Mouse (Mus musculus): Measurements from ENCODE around the gene Ptcd1. TPM values are rescaled to one million over a fixed set of nuclear protein-coding genes. Genes with fewer than 3 reads are reported as not detected.
"Not testable (repeated sequence)": the region's sequence is repeated elsewhere in the genome, so short reads cannot be mapped to it uniquely, and the experiment has no call there.

The Ptcd1 gene
- total RNA-seq, 1 experiment from 2014 or later: 15.3 TPM

DNA sequence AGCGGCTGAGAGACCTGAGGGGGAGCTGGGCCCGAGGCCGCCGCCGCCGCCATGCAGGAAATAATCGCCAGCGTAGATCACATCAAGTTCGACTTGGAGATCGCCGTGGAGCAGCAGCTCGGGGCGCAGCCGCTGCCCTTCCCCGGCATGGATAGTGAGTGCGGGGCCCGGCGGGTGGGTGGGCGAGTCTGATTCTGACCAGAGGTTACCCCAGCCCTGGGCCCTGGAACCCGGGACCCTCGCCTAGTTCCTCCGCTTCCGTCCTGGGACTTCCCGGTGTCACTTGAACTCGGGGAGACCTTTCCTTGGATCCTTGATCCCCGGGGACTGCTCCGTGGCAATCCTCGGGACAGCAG, 376 bp upstream of the Ptcd1 start:
- ATAC-seq (replicated peaks; ENCODE audit: low read depth, poor library complexity, severe bottlenecking): no peak

GRCm38 (mm10) chr5:145165184-145165583, 1.7 kb downstream of the Ptcd1 start:
- ATAC-seq (replicated peaks; ENCODE audit: low read depth, poor library complexity, severe bottlenecking): no peak

DNA sequence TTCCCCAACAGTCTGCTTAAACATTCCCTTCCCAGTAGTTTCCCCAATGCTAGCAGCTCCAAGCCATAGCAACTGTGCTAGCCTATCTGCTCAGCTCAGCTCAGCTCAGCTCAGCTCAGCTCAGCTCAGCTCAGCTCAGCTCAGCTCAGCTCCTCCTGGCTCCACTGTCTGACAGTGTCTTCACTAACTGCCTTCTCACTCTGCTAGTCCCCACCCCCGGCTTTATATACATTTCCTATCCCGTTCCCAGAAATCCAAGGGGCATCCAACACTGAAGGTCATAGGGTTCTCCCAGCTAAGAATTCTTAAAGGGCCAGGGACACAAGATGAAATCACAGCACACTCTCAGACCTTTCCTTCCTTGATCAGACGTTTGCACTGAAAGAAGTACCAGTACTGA, 2.2 kb downstream of the Ptcd1 start:
- ATAC-seq (replicated peaks; ENCODE audit: low read depth, poor library complexity, severe bottlenecking): no peak

DNA sequence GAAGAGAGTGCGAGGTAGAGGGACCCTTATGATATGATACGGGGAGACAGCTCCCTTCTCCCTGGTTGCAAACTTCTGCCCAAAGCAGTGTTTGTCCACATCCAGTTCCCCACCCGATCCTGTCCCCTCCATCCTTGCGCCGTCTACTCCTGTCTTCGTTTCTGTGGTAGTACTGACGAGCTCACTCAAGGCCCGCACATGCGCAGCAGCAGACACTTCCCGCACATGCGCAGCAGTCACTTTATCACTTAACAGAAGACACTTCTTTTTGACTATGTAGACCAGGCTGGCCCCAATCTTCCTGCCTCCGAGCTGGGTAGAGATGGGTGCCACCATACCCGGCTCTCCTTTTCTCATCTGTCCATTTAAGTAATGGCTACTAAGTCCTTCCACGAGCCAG, 5.5 kb downstream of the Ptcd1 start:
- no peak for ATAC-seq (replicated peaks; ENCODE audit: low read depth, poor library complexity, severe bottlenecking)

GRCm38 (mm10) chr5:145152690-145153089, 14.2 kb downstream of the Ptcd1 start:
- peak; percentile 57; the same call in 1 of the 2 replicates for ATAC-seq (replicated peaks; ENCODE audit: low read depth, poor library complexity, severe bottlenecking)

DNA sequence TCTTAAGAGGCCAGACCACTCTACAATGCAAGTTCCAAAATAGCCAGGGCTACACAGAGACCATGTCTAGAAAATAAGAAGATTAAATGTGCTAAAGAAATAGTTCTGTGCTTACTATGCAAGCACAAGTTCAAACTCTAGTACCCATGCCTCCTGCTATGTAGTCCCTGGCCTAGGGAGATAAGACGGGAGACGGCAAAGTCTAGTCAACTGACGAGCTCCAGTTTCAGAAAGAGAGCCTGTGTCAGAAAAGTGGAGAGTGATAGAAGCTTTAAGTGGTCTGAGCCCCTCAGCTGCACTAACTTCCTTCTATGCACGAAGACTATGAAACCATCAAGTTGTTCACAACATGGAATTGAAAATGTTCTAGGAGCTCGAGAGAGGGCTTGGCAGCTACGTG, 17.6 kb downstream of the Ptcd1 start:
- 0 out of 2 replicates have a peak, but pooled peaks have one; percentile 16 for ATAC-seq (replicated peaks; ENCODE audit: low read depth, poor library complexity, severe bottlenecking)

GRCm38 (mm10) chr5:145147748-145148147, 19.2 kb downstream of the Ptcd1 start:
- no peak for ATAC-seq (replicated peaks; ENCODE audit: low read depth, poor library complexity, severe bottlenecking)

DNA sequence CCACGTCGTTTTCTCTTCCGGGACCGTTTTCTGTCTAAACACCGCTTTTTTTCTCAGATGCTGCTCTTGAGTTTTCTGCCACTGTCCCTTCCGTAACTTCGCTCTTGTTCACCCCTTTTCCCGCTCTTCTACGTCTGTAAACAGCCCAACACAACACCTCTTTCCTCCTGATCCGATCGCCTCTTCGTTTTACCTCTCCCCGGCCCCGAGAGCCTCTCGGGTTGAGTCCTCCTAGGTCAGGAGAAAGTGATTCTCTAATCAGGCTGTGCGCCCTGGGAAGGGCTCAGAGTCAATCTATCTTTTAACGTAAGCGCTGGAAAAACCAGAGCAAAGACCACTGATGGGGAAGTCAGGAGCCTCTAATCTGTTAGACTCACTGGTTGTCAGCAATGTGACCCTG, 26.3 kb downstream of the Ptcd1 start:
- peak; percentile 10; the same call in 1 of the 2 replicates for ATAC-seq (replicated peaks; ENCODE audit: low read depth, poor library complexity, severe bottlenecking)

DNA sequence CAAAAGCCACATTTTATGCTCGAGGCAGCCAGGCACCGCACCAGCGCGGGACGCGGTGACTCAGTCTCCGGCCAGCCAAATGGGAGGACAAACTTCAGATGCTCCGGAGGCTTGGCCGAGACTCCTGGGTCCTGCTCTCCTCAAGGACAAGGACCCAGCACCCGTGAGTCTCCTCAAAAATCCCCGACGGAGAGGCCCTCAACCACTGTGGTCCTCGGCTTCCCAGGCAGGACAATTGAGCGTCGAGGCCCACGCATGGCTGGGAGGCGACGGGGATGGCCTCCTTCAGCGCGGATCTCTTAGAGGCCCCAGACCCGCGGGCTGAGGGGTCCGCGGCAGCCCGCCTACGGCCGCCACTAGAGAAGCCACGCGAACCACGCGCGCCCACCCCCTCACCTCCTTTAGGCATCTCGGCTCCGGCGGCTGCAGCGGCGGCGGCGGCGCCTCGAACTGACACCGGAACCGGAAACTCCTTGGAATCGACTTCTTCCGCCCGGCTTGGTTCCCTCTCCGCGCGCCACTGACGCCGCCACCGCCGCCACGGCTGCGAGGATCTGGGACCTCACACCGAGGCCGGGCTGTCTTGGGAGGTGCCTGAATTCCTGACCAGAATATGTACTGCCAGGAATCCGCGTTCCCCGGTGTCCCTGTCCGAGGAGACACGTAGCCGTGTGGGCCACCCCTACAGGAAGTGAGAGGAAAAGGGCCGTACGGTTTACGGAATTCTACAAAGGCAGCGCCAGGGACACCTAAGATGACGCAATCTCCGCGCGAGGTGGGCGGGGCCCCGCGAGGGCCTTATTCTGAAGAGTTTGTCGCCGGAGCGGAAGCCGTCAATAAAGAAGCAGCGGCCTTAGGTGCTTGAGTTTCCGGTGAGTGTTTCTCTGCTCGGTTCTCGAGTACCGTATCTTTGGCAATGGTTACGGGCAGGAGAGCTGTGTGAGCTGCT, 27.1 kb downstream of the Ptcd1 start, which contains the start of the genes Pdap1 and Bud31:
Gene Pdap1 (minus strand): TSS at position 668 of the 949 bp plus-strand sequence.
Gene Bud31 (plus strand): TSS at position 792 of the 949 bp plus-strand sequence.
- ATAC-seq (replicated peaks; ENCODE audit: low read depth, poor library complexity, severe bottlenecking): peak; percentile 91

DNA sequence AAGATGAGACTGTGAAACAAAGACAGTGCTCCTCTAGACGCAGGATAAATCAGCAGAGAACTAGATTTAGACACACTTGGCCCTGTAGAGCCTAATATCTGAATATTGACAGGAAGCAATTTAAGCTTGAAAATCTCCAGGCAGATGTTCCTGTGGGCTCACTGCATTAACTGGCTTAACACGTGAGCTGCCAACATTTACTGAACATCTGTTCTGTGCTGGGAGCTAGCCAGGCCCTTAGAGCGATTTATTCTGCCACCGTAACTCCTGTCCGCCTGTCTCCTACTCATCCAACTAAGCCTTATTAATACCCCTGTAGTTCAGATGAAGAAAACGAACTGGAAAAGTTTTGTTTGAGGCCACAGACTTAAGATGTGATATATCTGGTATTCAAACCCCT, 28.1 kb downstream of the Ptcd1 start:
- no peak for ATAC-seq (replicated peaks; ENCODE audit: low read depth, poor library complexity, severe bottlenecking)

DNA sequence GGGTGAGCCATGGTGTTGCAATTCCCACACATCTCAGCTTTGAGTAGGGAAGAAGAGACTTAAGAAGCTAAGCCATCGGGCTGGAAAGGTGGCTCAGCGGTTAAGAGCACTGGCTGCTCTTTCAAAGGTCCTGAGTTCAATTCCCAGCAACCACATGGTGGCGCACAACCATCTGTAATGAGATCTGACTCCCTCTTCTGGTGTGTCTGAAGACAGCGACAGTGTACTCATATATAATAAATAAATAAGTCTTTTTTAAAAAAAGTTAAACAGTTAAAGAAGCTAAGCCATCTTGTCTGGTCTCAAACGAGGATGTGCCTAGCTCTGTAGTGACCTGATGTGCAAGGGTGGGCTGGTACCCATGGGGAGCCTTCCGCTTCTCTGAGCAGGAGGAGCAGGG, 33.6 kb downstream of the Ptcd1 start:
- ATAC-seq (replicated peaks; ENCODE audit: low read depth, poor library complexity, severe bottlenecking): not testable (repeated sequence)

GRCm38 (mm10) chr5:145130995-145131394, 35.9 kb downstream of the Ptcd1 start:
- ATAC-seq (replicated peaks; ENCODE audit: low read depth, poor library complexity, severe bottlenecking): 0 out of 2 replicates have a peak, but pooled peaks have one; percentile 26

DNA sequence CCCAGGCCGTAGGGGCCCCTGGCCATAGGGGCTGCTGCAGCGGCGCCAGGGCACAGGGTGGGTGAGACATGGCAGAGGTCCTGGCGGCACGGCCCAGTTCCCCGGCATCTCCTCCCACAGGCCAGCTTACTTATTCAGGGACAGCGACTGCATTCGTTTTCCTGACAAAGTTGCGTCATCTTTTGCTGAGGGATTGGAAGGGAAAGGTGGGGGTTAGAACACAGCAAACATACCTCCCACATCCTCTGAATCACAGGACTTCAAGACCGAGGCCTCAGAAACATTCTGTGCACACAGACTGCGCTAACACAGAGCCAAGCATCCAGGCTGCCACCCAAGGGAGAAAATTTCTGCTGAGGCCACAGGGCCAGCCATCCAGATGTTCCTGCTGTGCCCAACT, 36.7 kb downstream of the Ptcd1 start:
- ATAC-seq (replicated peaks; ENCODE audit: low read depth, poor library complexity, severe bottlenecking): no peak

DNA sequence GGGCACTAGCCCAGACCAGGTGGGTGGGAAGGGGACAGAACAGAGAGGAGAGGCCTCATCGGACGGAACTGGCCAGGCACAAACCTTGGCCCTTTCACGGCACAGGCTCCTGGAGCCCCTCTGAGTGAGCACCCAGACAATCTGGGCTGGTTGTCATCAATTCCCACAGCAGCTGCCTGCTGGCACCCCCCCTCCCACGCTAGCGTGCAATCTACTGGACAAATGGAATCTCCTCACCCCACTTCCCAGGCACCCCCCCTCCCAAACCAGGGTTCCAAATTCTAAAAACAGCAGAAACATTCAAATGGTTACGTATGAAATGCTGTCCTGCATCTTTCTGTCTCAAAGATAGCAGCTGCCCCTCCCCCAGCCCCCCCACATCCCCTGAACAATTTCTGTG, 37.1 kb downstream of the Ptcd1 start:
- ATAC-seq (replicated peaks; ENCODE audit: low read depth, poor library complexity, severe bottlenecking): not testable (repeated sequence)

- ATAC-seq (replicated peaks; ENCODE audit: low read depth, poor library complexity, severe bottlenecking): no peak
These were observed 37.8 kb downstream of the Ptcd1 start for GRCm38 (mm10) chr5:145129124-145129523.

DNA sequence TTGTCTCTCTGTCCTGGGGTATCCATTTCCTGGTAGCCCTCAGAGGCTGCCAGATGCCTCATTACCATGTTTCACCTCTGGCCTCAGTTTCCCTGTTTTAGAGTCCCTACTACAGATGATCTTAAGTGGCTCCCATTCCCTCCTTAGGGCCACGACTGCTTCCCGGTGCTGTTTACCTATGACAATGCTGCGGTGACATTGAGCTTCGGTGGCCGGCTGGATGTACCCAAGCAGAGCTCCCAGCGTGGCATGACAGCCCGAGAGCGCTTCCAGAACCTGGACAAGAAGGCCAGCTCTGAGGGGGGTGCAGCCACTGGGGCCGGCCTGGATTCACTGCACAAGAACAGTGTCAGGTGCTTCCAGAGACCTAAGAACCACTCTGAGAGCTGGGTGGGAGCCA, 40.3 kb downstream of the Ptcd1 start:
- no peak for ATAC-seq (replicated peaks; ENCODE audit: low read depth, poor library complexity, severe bottlenecking)

- ATAC-seq (replicated peaks; ENCODE audit: low read depth, poor library complexity, severe bottlenecking): no peak
These were observed 43.5 kb downstream of the Ptcd1 start for GRCm38 (mm10) chr5:145123396-145123795.

DNA sequence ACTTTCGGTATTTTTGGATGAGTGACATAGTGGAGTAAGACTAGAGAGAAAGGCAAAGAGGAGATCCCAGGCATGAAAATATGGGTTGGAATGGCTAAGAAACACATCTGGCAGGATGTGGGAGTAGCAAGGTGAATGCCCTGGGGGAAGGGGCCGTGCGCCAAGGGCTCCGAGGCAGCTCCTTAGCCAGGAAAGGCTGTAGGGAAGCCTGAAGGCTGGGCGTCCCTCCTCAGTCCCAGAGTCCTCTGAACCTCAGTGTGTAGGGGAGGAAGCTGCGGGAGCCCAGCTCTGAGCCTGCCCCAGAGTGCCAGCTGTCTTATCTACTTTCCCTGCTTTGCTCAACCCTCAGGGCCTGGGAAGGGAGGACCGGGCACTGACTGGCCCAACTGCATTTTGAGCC, 46.0 kb downstream of the Ptcd1 start:
- ATAC-seq (replicated peaks; ENCODE audit: low read depth, poor library complexity, severe bottlenecking): no peak

GRCm38 (mm10) chr5:145119385-145119784, 47.5 kb downstream of the Ptcd1 start:
- ATAC-seq (replicated peaks; ENCODE audit: low read depth, poor library complexity, severe bottlenecking): no peak

DNA sequence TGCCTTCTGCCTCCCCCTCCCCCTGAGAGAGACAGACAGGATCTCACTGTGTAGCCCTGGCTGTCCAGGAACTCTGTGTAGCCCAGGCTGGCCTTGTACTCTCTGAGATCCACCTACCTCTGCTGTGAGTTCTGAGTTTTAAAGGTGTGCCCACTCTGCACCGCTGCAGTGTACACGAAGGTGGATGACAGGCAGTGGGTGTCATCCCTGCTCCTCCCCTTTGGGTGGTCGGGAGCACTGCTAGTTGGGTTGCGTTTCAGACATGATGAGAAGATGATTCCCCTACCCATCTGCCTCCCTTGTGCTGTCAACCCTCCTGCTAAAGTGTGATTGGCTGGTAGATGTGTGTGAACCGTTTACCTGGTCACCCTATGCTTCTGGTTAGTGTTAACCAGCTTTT, 48.4 kb downstream of the Ptcd1 start:
- ATAC-seq (replicated peaks; ENCODE audit: low read depth, poor library complexity, severe bottlenecking): no peak

DNA sequence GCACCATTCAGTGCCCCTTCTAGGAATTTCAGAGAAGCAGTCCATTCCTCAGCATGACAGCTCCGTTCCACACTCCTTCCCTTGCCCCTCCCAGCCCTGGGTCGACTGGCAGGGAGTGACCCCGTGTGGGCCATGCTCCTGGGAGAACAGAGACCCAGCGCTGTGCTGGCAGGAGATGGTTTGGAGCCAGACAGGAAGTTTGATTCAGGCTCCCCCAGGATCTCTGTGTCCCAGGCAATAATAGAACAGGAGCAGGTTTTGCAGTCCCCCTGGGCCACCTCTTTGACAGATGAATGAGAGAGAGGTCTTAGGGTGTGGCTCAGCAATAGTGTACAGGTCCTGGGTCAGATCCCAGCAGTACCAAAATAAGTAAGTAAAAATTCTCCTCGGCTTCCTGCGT, 48.9 kb downstream of the Ptcd1 start:
- no peak for ATAC-seq (replicated peaks; ENCODE audit: low read depth, poor library complexity, severe bottlenecking)

- ATAC-seq (replicated peaks; ENCODE audit: low read depth, poor library complexity, severe bottlenecking): peak; percentile 14; the same call in 1 of the 2 replicates
These were observed 50.0 kb downstream of the Ptcd1 start for GRCm38 (mm10) chr5:145116916-145117315.
